ENCODE assay signal across 8 mouse cellular contexts in genomic region chr11:69368356-69369214, GRCm38 (mm10). TPM values are rescaled to one million over a fixed set of nuclear protein-coding genes. Genes with fewer than 3 reads are reported as not detected.
DNase-seq lines count a peak whose midpoint lies in the region; ATAC-seq and TF ChIP-seq lines count a peak whose summit lies in the region.

No protein-coding gene starts in this region.

- under 1% methylated on average over 61 of the region's 106 CpGs for WGBS in embryonic facial prominence, embryonic 12.5 days
- under 1% methylated on average over 46 of the region's 106 CpGs for WGBS in midbrain, embryonic 13.5 days
- 1% methylated on average over 37 of the region's 106 CpGs for WGBS in stomach, postnatal 0 days

- no peak for TF ChIP-seq EP300 in stomach, postnatal 0 days (optimal IDR thresholded peaks at IDR 0.05)

- peak overlapping the region; percentile 100 for H3K27ac ChIP-seq in embryonic facial prominence, embryonic 12.5 days
- H3K27ac ChIP-seq in midbrain, embryonic 13.5 days = peak overlapping the region; percentile 100
- H3K27ac ChIP-seq in stomach, postnatal 0 days (replicated peaks) = peak overlapping the region; percentile 100

- DNase-seq in frontal cortex, postnatal 10 days (ENCODE audit: low spot score in 2 of 2) = peak; percentile 48 to 69
- no peak for DNase-seq in frontal cortex, postnatal 36 days (ENCODE audit: low spot score in 2 of 2)
- DNase-seq in T-cell, adult 2 months (ENCODE audit: low spot score) = peak; percentile 34
- peak; percentile 58 to 71 for DNase-seq in heart, postnatal 14 days
- peak; percentile 50 for DNase-seq in left cerebral cortex, postnatal 4 days
- DNase-seq in stomach, postnatal 0 days (ENCODE audit: low spot score) = peak; percentile 76

- peak overlapping the region; percentile 80 for H3K4me2 ChIP-seq in embryonic facial prominence, embryonic 12.5 days (replicated peaks)
- peak overlapping the region; percentile 96 for H3K4me2 ChIP-seq in midbrain, embryonic 13.5 days (replicated peaks)
- H3K4me2 ChIP-seq in stomach, postnatal 0 days (replicated peaks; ENCODE audit: low read depth) = peak overlapping the region; percentile 96

- intact Hi-C loops in heart, postnatal 14 days (cut with DNase I) = loop anchor here (2.0 kb wide), 1 partner anchor 44 kb away; no protein-coding TSS in a partner anchor
- intact Hi-C loops in left cerebral cortex, postnatal 4 days (cut with DNase I) = no loop called here

- peaks cover 20% of the 10 kb centered on the region for H3K36me3 ChIP-seq in embryonic facial prominence, embryonic 12.5 days
- peaks cover 14% of the 10 kb centered on the region for H3K36me3 ChIP-seq in midbrain, embryonic 13.5 days
- H3K36me3 ChIP-seq in stomach, postnatal 0 days (ENCODE audit: control insufficient read depth, insufficient read depth, low read length) = 0 out of 2 replicates have a peak, but pooled peaks cover under 1% of the 10 kb centered on the region

- ATAC-seq in embryonic facial prominence, embryonic 12.5 days (ENCODE audit: insufficient number of reproducible peaks, insufficient read depth, low FRiP score, low TSS enrichment) = no peak
- ATAC-seq in midbrain, embryonic 13.5 days = peak; percentile 7; the same call in 1 of the 2 replicates
- ATAC-seq in stomach, postnatal 0 days (ENCODE audit: low FRiP score, low TSS enrichment) = no peak; the same call in 1 of the 2 replicates

- 0 out of 2 replicates have a peak, but pooled peaks have one; percentile 1 for TF ChIP-seq CTCF in stomach, postnatal 0 days (IDR thresholded peaks at IDR 0.05; ENCODE audit: low read depth)

- peak overlapping the region; percentile 93 for H3K4me3 ChIP-seq in embryonic facial prominence, embryonic 12.5 days
- peak overlapping the region; percentile 95 for H3K4me3 ChIP-seq in midbrain, embryonic 13.5 days (replicated peaks)
- peak overlapping the region; percentile 98 for H3K4me3 ChIP-seq in stomach, postnatal 0 days (ENCODE audit: low read depth, low read length)

- H3K9ac ChIP-seq in embryonic facial prominence, embryonic 12.5 days = peak overlapping the region; percentile 100
- peak overlapping the region; percentile 99 for H3K9ac ChIP-seq in midbrain, embryonic 13.5 days (replicated peaks)
- peak overlapping the region; percentile 99 for H3K9ac ChIP-seq in stomach, postnatal 0 days (ENCODE audit: low read length)

- no peaks in the 10 kb centered on the region for H3K27me3 ChIP-seq in embryonic facial prominence, embryonic 12.5 days
- no peaks in the 10 kb centered on the region for H3K27me3 ChIP-seq in midbrain, embryonic 13.5 days
- no peaks in the 10 kb centered on the region for H3K27me3 ChIP-seq in stomach, postnatal 0 days (ENCODE audit: control insufficient read depth, insufficient read depth, low read length)

- no peaks in the 10 kb centered on the region for H3K9me3 ChIP-seq in embryonic facial prominence, embryonic 12.5 days
- no peaks in the 10 kb centered on the region for H3K9me3 ChIP-seq in midbrain, embryonic 13.5 days
- H3K9me3 ChIP-seq in stomach, postnatal 0 days (ENCODE audit: control insufficient read depth, low read length) = no peaks in the 10 kb centered on the region

- H3K4me1 ChIP-seq in embryonic facial prominence, embryonic 12.5 days = peaks cover 47% of the 10 kb centered on the region
- peaks cover 70% of the 10 kb centered on the region for H3K4me1 ChIP-seq in midbrain, embryonic 13.5 days (replicated peaks)
- H3K4me1 ChIP-seq in stomach, postnatal 0 days (replicated peaks; ENCODE audit: control insufficient read depth, insufficient read depth) = peaks cover 25% of the 10 kb centered on the region

RNA-seq across cellular contexts. Expression of gene Chd3, which starts 0.6 kb away (rescaled TPM):
- 130 and 135 TPM in 2 replicates for polyA plus RNA-seq in embryonic facial prominence, embryonic 12.5 days (2016; fragmentation: Nextera tagmentation; extraction: Ambion mirVana)
- total RNA-seq in heart, postnatal 14 days (2021) = 10 to 100 TPM; 45.4 to 47.4 TPM
- total RNA-seq in left cerebral cortex, postnatal 4 days (2021) = 100 to 1,000 TPM; 552 to 572 TPM
- polyA plus RNA-seq in midbrain, embryonic 13.5 days (2015; fragmentation: Nextera tagmentation; extraction: Ambion mirVana) = 83.5 and 91.9 TPM in 2 replicates
- polyA plus RNA-seq in stomach, postnatal 0 days (2015; fragmentation: Nextera tagmentation; extraction: Ambion mirVana) = 18.4 and 18.9 TPM in 2 replicates

RNA-seq across cellular contexts. Expression of gene Naa38, which starts 26.7 kb away (rescaled TPM):
- 126 and 129 TPM in 2 replicates for polyA plus RNA-seq in embryonic facial prominence, embryonic 12.5 days (2016; fragmentation: Nextera tagmentation; extraction: Ambion mirVana)
- total RNA-seq in heart, postnatal 14 days (2021) = 10 to 100 TPM; 85.4 to 91.7 TPM
- total RNA-seq in left cerebral cortex, postnatal 4 days (2021) = 10 to 100 TPM; 60.2 to 63.9 TPM
- 92.2 and 105 TPM in 2 replicates for polyA plus RNA-seq in midbrain, embryonic 13.5 days (2015; fragmentation: Nextera tagmentation; extraction: Ambion mirVana)
- 153 and 170 TPM in 2 replicates for polyA plus RNA-seq in stomach, postnatal 0 days (2015; fragmentation: Nextera tagmentation; extraction: Ambion mirVana)

RNA-seq across cellular contexts. Expression of gene Cyb5d1, which starts 26.8 kb away (rescaled TPM):
- polyA plus RNA-seq in embryonic facial prominence, embryonic 12.5 days (2016; fragmentation: Nextera tagmentation; extraction: Ambion mirVana) = 44.6 and 50.0 TPM in 2 replicates
- 10 to 100 TPM; 25.0 to 29.3 TPM for total RNA-seq in heart, postnatal 14 days (2021)
- 10 to 100 TPM; 36.3 to 41.1 TPM for total RNA-seq in left cerebral cortex, postnatal 4 days (2021)
- 41.8 and 47.7 TPM in 2 replicates for polyA plus RNA-seq in midbrain, embryonic 13.5 days (2015; fragmentation: Nextera tagmentation; extraction: Ambion mirVana)
- polyA plus RNA-seq in stomach, postnatal 0 days (2015; fragmentation: Nextera tagmentation; extraction: Ambion mirVana) = 9.1 and 9.5 TPM in 2 replicates

RNA-seq across cellular contexts. Expression of gene Rnf227, which starts 28.3 kb away (rescaled TPM):
- polyA plus RNA-seq in embryonic facial prominence, embryonic 12.5 days (2016; fragmentation: Nextera tagmentation; extraction: Ambion mirVana) = 24.1 and 25.0 TPM in 2 replicates
- under 1 TPM; 0.34 to 0.48 TPM for total RNA-seq in heart, postnatal 14 days (2021)
- 10 to 100 TPM; 77.3 to 89.1 TPM for total RNA-seq in left cerebral cortex, postnatal 4 days (2021)
- 146 and 155 TPM in 2 replicates for polyA plus RNA-seq in midbrain, embryonic 13.5 days (2015; fragmentation: Nextera tagmentation; extraction: Ambion mirVana)
- 46.2 and 49.4 TPM in 2 replicates for polyA plus RNA-seq in stomach, postnatal 0 days (2015; fragmentation: Nextera tagmentation; extraction: Ambion mirVana)

RNA-seq across cellular contexts. Expression of gene Tmem88, which starts 29.4 kb away (rescaled TPM):
- 18.1 and 21.3 TPM in 2 replicates for polyA plus RNA-seq in embryonic facial prominence, embryonic 12.5 days (2016; fragmentation: Nextera tagmentation; extraction: Ambion mirVana)
- total RNA-seq in heart, postnatal 14 days (2021) = 10 to 100 TPM; 37.4 to 39.6 TPM
- total RNA-seq in left cerebral cortex, postnatal 4 days (2021) = 1 to 10 TPM; 3.1 to 4.2 TPM
- polyA plus RNA-seq in midbrain, embryonic 13.5 days (2015; fragmentation: Nextera tagmentation; extraction: Ambion mirVana) = 4.9 and 7.0 TPM in 2 replicates
- polyA plus RNA-seq in stomach, postnatal 0 days (2015; fragmentation: Nextera tagmentation; extraction: Ambion mirVana) = 14.9 and 17.8 TPM in 2 replicates

Comparison
In these comparisons a context has a peak if more than half of its experiments do, and no peak if none do; other contexts are left out.
1. DNase-seq: peak in frontal cortex, postnatal 10 days (2 of 2), T-cell, adult 2 months (single experiment), heart, postnatal 14 days (2 of 2), left cerebral cortex, postnatal 4 days (single experiment) and stomach, postnatal 0 days (single experiment); none in frontal cortex, postnatal 36 days (0 of 2).
2. Peak in every context shown above with its lines, with median percentiles within 50 percentile points of each other: H3K27ac ChIP-seq, H3K4me2 ChIP-seq, H3K4me3 ChIP-seq and H3K9ac ChIP-seq.